Mouse (Mus musculus) embryonic facial prominence, embryonic 10.5 days (tissue): ENCODE measurements around the gene Btg1-ps2. TPM values are rescaled to one million over a fixed set of nuclear protein-coding genes. Genes with fewer than 3 reads are reported as not detected.
A peak's percentile ranks its signal among the peaks of the same experiment; 100 is the strongest.
"Not testable (repeated sequence)": the region's sequence is repeated elsewhere in the genome, so short reads cannot be mapped to it uniquely, and the experiment has no call there.

ENCODE experiments used
- DNase-seq: peaks from one replicate; pipeline ENCODE4 v3.0.0-alpha.2; 2017; ENCODE audit warnings: low spot score
- H3K27ac ChIP-seq: fragments of 300-500 bp; sonication (generic); replicated peaks from 2 replicates; pipeline ENCODE4 v1.5.1; 2016; ENCODE audit warnings: mild to moderate bottlenecking
- H3K27me3 ChIP-seq: fragments of 300-500 bp; sonication (generic); replicated peaks from 2 replicates; pipeline ENCODE4 v1.6.1; 2016; ENCODE audit warnings: low read depth, mild to moderate bottlenecking; ENCODE audit not compliant: poor library complexity, severe bottlenecking
- H3K36me3 ChIP-seq: fragments of 300-500 bp; sonication (generic); replicated peaks from 2 replicates; pipeline ENCODE4 v1.6.1; 2016; ENCODE audit warnings: mild to moderate bottlenecking, moderate library complexity
- H3K4me1 ChIP-seq: fragments of 300-500 bp; sonication (generic); 2 replicates; pipeline ENCODE4 v1.6.1; 2016
- H3K4me3 ChIP-seq: fragments of 300-500 bp; sonication (generic); 2 replicates; pipeline ENCODE4 v1.5.1; 2016; ENCODE audit warnings: mild to moderate bottlenecking, moderate library complexity
- H3K9me3 ChIP-seq: fragments of 300-500 bp; sonication (generic); 2 replicates; pipeline ENCODE4 v1.6.1; 2016; ENCODE audit warnings: mild to moderate bottlenecking
- WGBS: fragments of 180-500 bp; shearing (Covaris S2); methylation state at CpG from one replicate; pipeline ENCODE4 v1.1.7; 2016; 5-methylcytosine and 5-hydroxymethylcytosine counted together
- polyA plus RNA-seq: library from polyadenylated mRNA; unstranded; fragments of >200 nt; fragmentation: Nextera tagmentation; extraction: Ambion mirVana; gene quantifications from 2 replicates; pipeline ENCODE4 v1.2.1, GENCODE M21; 2016

Btg1-ps2 gene
- polyA plus RNA-seq = not detected in 2 replicates

- not testable (repeated sequence) for H3K9me3 ChIP-seq, H3K4me3 ChIP-seq, DNase-seq, H3K27me3 ChIP-seq, H3K36me3 ChIP-seq, H3K27ac ChIP-seq, H3K4me1 ChIP-seq
Measured at GRCm38 (mm10) chrX:38043014-38043413, at the start of gene Btg1-ps2. Gene Btg1-ps2 (minus strand): TSS chrX:38043114.

- H3K27me3 ChIP-seq = no peaks in the 10 kb centered on the region
- 88% methylated on average over 9 of the region's 9 CpGs for WGBS
Measured at GRCm38 (mm10) chrX:38085041-38085440, 42.1 kb upstream of the Btg1-ps2 start, which contains the start of gene Rhox11. Gene Rhox11 (minus strand): TSS chrX:38085141.

GRCm38 (mm10) chrX:38084226-38084625 is 41.3 kb upstream of the Btg1-ps2 start:
- Histone ChIP-seq H3K27ac (no peak overlapping the region), H3K4me3 (no peak overlapping the region), H3K9me3 (no peaks in the 10 kb centered on the region), H3K27me3 (no peaks in the 10 kb centered on the region), H3K4me1 (no peaks in the 10 kb centered on the region), H3K36me3 (no peaks in the 10 kb centered on the region)
- 20% methylated on average over 12 of the region's 12 CpGs for WGBS
- DNase-seq = peak; percentile 56

More at GRCm38 (mm10) chrX:38085041-38085440, 42.1 kb upstream of the Btg1-ps2 start, which contains the start of gene Rhox11:
- no peaks in the 10 kb centered on the region for H3K36me3 ChIP-seq
- no peaks in the 10 kb centered on the region for H3K4me1 ChIP-seq
- H3K27ac ChIP-seq = no peak within 1 kb of the TSS
- H3K9me3 ChIP-seq = no peaks in the 10 kb centered on the region
- H3K4me3 ChIP-seq = no peak within 1 kb of the TSS
- DNase-seq = no peak

GRCm38 (mm10) chrX:38066175-38066574 is 23.3 kb upstream of the Btg1-ps2 start, which contains the start of gene Rhox10:
Gene Rhox10 (plus strand): TSS chrX:38066475.
- 87% methylated on average over 11 of the region's 11 CpGs for WGBS
- no peaks in the 10 kb centered on the region for H3K4me1 ChIP-seq
- DNase-seq = no peak
- no peaks in the 10 kb centered on the region for H3K27me3 ChIP-seq
- no peaks in the 10 kb centered on the region for H3K9me3 ChIP-seq
- H3K4me3 ChIP-seq = no peak within 1 kb of the TSS
- no peak within 1 kb of the TSS for H3K27ac ChIP-seq
- no peaks in the 10 kb centered on the region for H3K36me3 ChIP-seq

GRCm38 (mm10) chrX:38061544-38061943 is 18.6 kb upstream of the Btg1-ps2 start:
- Histone ChIP-seq H3K27me3 (no peaks in the 10 kb centered on the region), H3K27ac (no peak overlapping the region), H3K4me1 (no peaks in the 10 kb centered on the region), H3K36me3 (no peaks in the 10 kb centered on the region), H3K9me3 (no peaks in the 10 kb centered on the region), H3K4me3 (no peak overlapping the region)
- 0% methylated on average over 1 of the region's 1 CpGs for WGBS
- peak; percentile 9 for DNase-seq

- WGBS = 87% methylated on average over 5 of the region's 5 CpGs
- Histone ChIP-seq H3K4me3 (no peak overlapping the region), H3K27me3 (no peaks in the 10 kb centered on the region), H3K4me1 (no peaks in the 10 kb centered on the region), H3K27ac (no peak overlapping the region), H3K36me3 (no peaks in the 10 kb centered on the region), H3K9me3 (no peaks in the 10 kb centered on the region)
- DNase-seq = no peak
Measured at GRCm38 (mm10) chrX:38039666-38040065, 3.2 kb downstream of the Btg1-ps2 start.

- H3K4me3 ChIP-seq = no peak overlapping the region
- WGBS = 71% methylated on average over 2 of the region's 2 CpGs
- no peak for DNase-seq
Measured at GRCm38 (mm10) chrX:38033841-38034240, 9.1 kb downstream of the Btg1-ps2 start.

GRCm38 (mm10) chrX:38018597-38018996 is 24.3 kb downstream of the Btg1-ps2 start, which contains the start of gene Btg1-ps1:
Gene Btg1-ps1 (minus strand): TSS chrX:38018815.
- H3K4me3 ChIP-seq, DNase-seq, H3K27ac ChIP-seq, H3K4me1 ChIP-seq, H3K9me3 ChIP-seq, H3K36me3 ChIP-seq, H3K27me3 ChIP-seq: not testable (repeated sequence)

More at GRCm38 (mm10) chrX:38033841-38034240, 9.1 kb downstream of the Btg1-ps2 start:
- H3K27me3 ChIP-seq = no peaks in the 10 kb centered on the region
- H3K36me3 ChIP-seq = no peaks in the 10 kb centered on the region
- H3K9me3 ChIP-seq = no peaks in the 10 kb centered on the region
- H3K27ac ChIP-seq = no peak overlapping the region
- no peaks in the 10 kb centered on the region for H3K4me1 ChIP-seq

GRCm38 (mm10) chrX:38008756-38009155 is 34.2 kb downstream of the Btg1-ps2 start:
- H3K27ac ChIP-seq = no peak overlapping the region
- H3K4me1 ChIP-seq = no peaks in the 10 kb centered on the region
- no peaks in the 10 kb centered on the region for H3K36me3 ChIP-seq
- 75% methylated on average over 2 of the region's 2 CpGs for WGBS
- no peaks in the 10 kb centered on the region for H3K9me3 ChIP-seq
- no peak for DNase-seq
- no peaks in the 10 kb centered on the region for H3K27me3 ChIP-seq
- no peak overlapping the region for H3K4me3 ChIP-seq

Other genes starting within 250 kb of the Btg1-ps2 start
- 1.8 and 1.9 TPM in 2 replicates for gene Rhox5, start 238.3 kb downstream of the Btg1-ps2 start, polyA plus RNA-seq
- not detected in 2 replicates for gene Rhox6, start 216.2 kb downstream of the Btg1-ps2 start, polyA plus RNA-seq
- not detected in 2 replicates for gene Rhox7a, start 211.4 kb downstream of the Btg1-ps2 start, polyA plus RNA-seq
- gene Rhox8, start 164.2 kb downstream of the Btg1-ps2 start, polyA plus RNA-seq = not detected in 2 replicates
- gene Rhox7b, start 145.9 kb downstream of the Btg1-ps2 start, polyA plus RNA-seq = not detected in 2 replicates
- gene Rhox9, start 141.3 kb downstream of the Btg1-ps2 start, polyA plus RNA-seq = not detected in 2 replicates
- not detected in 2 replicates for gene Btg1-ps1, start 24.3 kb downstream of the Btg1-ps2 start, polyA plus RNA-seq
- gene Rhox10, start 23.4 kb upstream of the Btg1-ps2 start, polyA plus RNA-seq = not detected in 2 replicates
- not detected in 2 replicates for gene Rhox11, start 42.0 kb upstream of the Btg1-ps2 start, polyA plus RNA-seq
- gene Rhox12, start 67.8 kb upstream of the Btg1-ps2 start, polyA plus RNA-seq = not detected in 2 replicates
- not detected in 2 replicates for gene Rhox13, start 78.1 kb upstream of the Btg1-ps2 start, polyA plus RNA-seq
- 3.0 and 3.4 TPM in 2 replicates for gene Zbtb33, start 146.7 kb upstream of the Btg1-ps2 start, polyA plus RNA-seq
- 19.4 and 22.4 TPM in 2 replicates for gene Tmem255a, start 209.3 kb upstream of the Btg1-ps2 start, polyA plus RNA-seq